Mouse (Mus musculus): ENCODE data around the gene Mllt3. TPM values are rescaled to one million over a fixed set of nuclear protein-coding genes. Genes with fewer than 3 reads are reported as not detected.

Mllt3 gene
- total RNA-seq, 2 experiments from 2014 or later: 27.7 to 37.0 TPM

- no peak for ATAC-seq (replicated peaks; ENCODE audit: low FRiP score, poor library complexity, severe bottlenecking)
Observed at GRCm38 (mm10) chr4:87745016-87745645, 288.0 kb downstream of the Mllt3 start.

GRCm38 (mm10) chr4:87739524-87740128, 293.5 kb downstream of the Mllt3 start:
- ATAC-seq (replicated peaks; ENCODE audit: low FRiP score, poor library complexity, severe bottlenecking): no peak

GRCm38 (mm10) chr4:87739104-87739503, 294.1 kb downstream of the Mllt3 start:
- ATAC-seq (replicated peaks; ENCODE audit: low FRiP score, poor library complexity, severe bottlenecking): no peak

DNA sequence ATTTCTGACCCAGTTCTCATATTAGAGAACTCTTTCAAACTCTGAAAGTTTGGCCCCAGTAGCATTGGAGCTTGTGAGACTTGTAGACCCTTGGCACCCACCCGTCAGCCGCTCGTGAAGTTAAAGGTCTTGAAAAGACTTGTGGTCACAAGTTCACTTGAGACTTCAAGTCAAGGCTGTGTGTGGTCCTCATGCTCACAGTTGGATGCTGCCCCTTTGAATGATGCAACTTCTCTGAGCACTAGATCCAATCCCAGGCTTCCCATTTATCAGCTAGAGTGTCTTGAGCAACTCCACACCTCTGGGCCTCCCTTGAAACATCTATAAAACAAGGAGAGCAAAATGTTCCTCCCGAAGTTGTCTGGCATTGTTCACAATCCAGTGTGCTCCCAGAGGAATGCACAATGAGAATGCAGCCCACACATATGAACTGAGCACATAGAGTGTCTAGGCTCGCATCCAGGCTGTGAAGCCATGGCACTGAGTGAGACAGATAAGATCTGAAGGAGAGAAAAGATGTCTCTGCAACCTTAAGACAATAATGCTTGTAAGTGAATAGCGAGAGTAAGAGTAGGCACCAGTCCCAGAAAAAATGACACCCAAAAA, 295.9 kb downstream of the Mllt3 start:
- no peak for ATAC-seq (replicated peaks; ENCODE audit: low FRiP score, poor library complexity, severe bottlenecking)

GRCm38 (mm10) chr4:87736779-87737178, 296.4 kb downstream of the Mllt3 start:
- ATAC-seq (replicated peaks; ENCODE audit: low FRiP score, poor library complexity, severe bottlenecking): no peak

- ATAC-seq (replicated peaks; ENCODE audit: low FRiP score, poor library complexity, severe bottlenecking): no peak
Observed at GRCm38 (mm10) chr4:87731118-87731672, 302.0 kb downstream of the Mllt3 start.

- ATAC-seq (replicated peaks; ENCODE audit: low FRiP score, poor library complexity, severe bottlenecking): no peak
Observed at GRCm38 (mm10) chr4:87728581-87728980, 304.6 kb downstream of the Mllt3 start.

GRCm38 (mm10) chr4:87723448-87723847, 309.7 kb downstream of the Mllt3 start:
- no peak for ATAC-seq (replicated peaks; ENCODE audit: low FRiP score, poor library complexity, severe bottlenecking)

Other genes with a start within 250 kb of the Mllt3 start
- 4.0 and 13.4 TPM in 2 replicates for gene Focad, start 61.3 kb upstream of the Mllt3 start, total RNA-seq (2015; ENCODE audit: low replicate concordance)
- gene Focad, start 61.3 kb upstream of the Mllt3 start, total RNA-seq (2017; ENCODE audit: low replicate concordance): 3.7 and 5.4 TPM in 2 replicates

All from erythroid progenitor cell, adult 5-6 weeks (primary cell).